ENCODE assay signal across 16 mouse cellular contexts in genomic region chr14:47335300-47335699, GRCm38 (mm10). TPM values are rescaled to one million over a fixed set of nuclear protein-coding genes. Genes with fewer than 3 reads are reported as not detected.
A peak's percentile ranks its signal among the peaks of the same experiment; 100 is the strongest.
DNase-seq lines count a peak whose midpoint lies in the region; ATAC-seq and TF ChIP-seq lines count a peak whose summit lies in the region.
"Had no signal": no experiment of that assay in that cellular context is flagged by ENCODE, and none has a peak within 500 bp of the region (broad histone marks: within the 10 kb centered on the region; RNA-seq: fewer than 3 reads in every experiment).

No protein-coding gene starts in this region.

- H3K9me3 ChIP-seq in hindbrain, embryonic 16.5 days (ENCODE audit: control insufficient read depth, low read length) = no peaks in the 10 kb centered on the region
- no peaks in the 10 kb centered on the region for H3K9me3 ChIP-seq in hindbrain, embryonic 12.5 days (replicated peaks)
- H3K9me3 ChIP-seq in midbrain, postnatal 0 days (ENCODE audit: low read length) = no peaks in the 10 kb centered on the region
- H3K9me3 ChIP-seq in midbrain, embryonic 11.5 days (ENCODE audit: control insufficient read depth, low read length) = no peaks in the 10 kb centered on the region
- H3K9me3 ChIP-seq: embryonic facial prominence, embryonic 15.5 days; forebrain, embryonic 10.5 days; G1E; heart, embryonic 13.5 days had no signal

- DNase-seq in midbrain, postnatal 0 days (ENCODE audit: low spot score) = peak; percentile 9
- no peak for DNase-seq in midbrain, embryonic 11.5 days (ENCODE audit: low spot score, missing footprints)
- peak; percentile 26 for DNase-seq in brain, embryonic 14.5 days (ENCODE audit: low read depth)
- DNase-seq in thymus, postnatal 10 days (ENCODE audit: low spot score in 2 of 2) = no peak
- DNase-seq: cerebellum, adult 11 months; gastrocnemius, postnatal 25 days had no signal

- no peaks in the 10 kb centered on the region for H3K4me1 ChIP-seq in hindbrain, embryonic 16.5 days (ENCODE audit: control insufficient read depth, insufficient read depth, low read depth, low read length)
- no peaks in the 10 kb centered on the region for H3K4me1 ChIP-seq in hindbrain, embryonic 12.5 days
- no peaks in the 10 kb centered on the region for H3K4me1 ChIP-seq in midbrain, postnatal 0 days (ENCODE audit: insufficient read depth, low read length)
- no peaks in the 10 kb centered on the region for H3K4me1 ChIP-seq in midbrain, embryonic 11.5 days (ENCODE audit: control insufficient read depth, insufficient read depth, low read length)
- peaks cover 2% of the 10 kb centered on the region; the same call in 1 of the 2 replicates for H3K4me1 ChIP-seq in small intestine, adult 2 months (ENCODE audit: control insufficient read depth, insufficient read depth, insufficient read length, low read length)
- H3K4me1 ChIP-seq: forebrain, embryonic 10.5 days; heart, embryonic 13.5 days had no signal

- H3K9ac ChIP-seq in hindbrain, embryonic 16.5 days (ENCODE audit: low read depth, low read length) = no peak overlapping the region
- no peak overlapping the region for H3K9ac ChIP-seq in hindbrain, embryonic 12.5 days
- no peak overlapping the region for H3K9ac ChIP-seq in midbrain, postnatal 0 days (replicated peaks; ENCODE audit: low read length, poor library complexity, severe bottlenecking)
- no peak overlapping the region for H3K9ac ChIP-seq in midbrain, embryonic 11.5 days (ENCODE audit: low read length)
- H3K9ac ChIP-seq: embryonic facial prominence, embryonic 15.5 days; heart, embryonic 13.5 days; hindbrain, embryonic 14.5 days had no signal

- no peak for TF ChIP-seq CTCF in midbrain, postnatal 0 days (IDR thresholded peaks at IDR 0.05)
- TF ChIP-seq CTCF in brain, embryonic 14.5 days (IDR thresholded peaks at IDR 0.05; ENCODE audit: borderline replicate concordance, extremely low read depth, insufficient read depth, insufficient read length) = no peak
- no peak for TF ChIP-seq CTCF in small intestine, adult 2 months (IDR thresholded peaks at IDR 0.05; ENCODE audit: extremely low read depth, insufficient read length, insufficient replicate concordance, low read depth, low read length)

- WGBS in hindbrain, embryonic 16.5 days = 53% methylated on average over 3 of the region's 3 CpGs
- WGBS in hindbrain, embryonic 12.5 days = 73% methylated on average over 3 of the region's 3 CpGs
- WGBS in midbrain, postnatal 0 days = 77% methylated on average over 3 of the region's 3 CpGs
- 84% methylated on average over 3 of the region's 3 CpGs for WGBS in midbrain, embryonic 11.5 days
- WGBS in small intestine, adult 2 months = 56% methylated on average over 3 of the region's 3 CpGs

- H3K27ac ChIP-seq in hindbrain, embryonic 16.5 days (ENCODE audit: low read depth, low read length) = no peak overlapping the region
- no peak overlapping the region for H3K27ac ChIP-seq in hindbrain, embryonic 12.5 days
- H3K27ac ChIP-seq in midbrain, postnatal 0 days (ENCODE audit: low read depth, low read length) = no peak overlapping the region
- H3K27ac ChIP-seq in midbrain, embryonic 11.5 days (ENCODE audit: low read depth, low read length) = no peak overlapping the region
- peak overlapping the region; percentile 56 for H3K27ac ChIP-seq in small intestine, adult 2 months (ENCODE audit: insufficient read depth, low read depth, low read length)
- H3K27ac ChIP-seq: embryonic facial prominence, embryonic 15.5 days; forebrain, embryonic 10.5 days; heart, embryonic 13.5 days; hindbrain, embryonic 14.5 days had no signal

- no peak overlapping the region for H3K4me3 ChIP-seq in hindbrain, embryonic 16.5 days (ENCODE audit: low read length)
- no peak overlapping the region for H3K4me3 ChIP-seq in hindbrain, embryonic 12.5 days
- no peak overlapping the region for H3K4me3 ChIP-seq in midbrain, postnatal 0 days (ENCODE audit: low read depth, low read length)
- no peak overlapping the region for H3K4me3 ChIP-seq in midbrain, embryonic 11.5 days (ENCODE audit: low read depth, low read length)
- H3K4me3 ChIP-seq in small intestine, adult 2 months (ENCODE audit: low read depth, low read length) = no peak overlapping the region
- H3K4me3 ChIP-seq: embryonic facial prominence, embryonic 15.5 days; erythroblast, embryonic 14.5 days; forebrain, embryonic 10.5 days; heart, embryonic 13.5 days had no signal

- H3K27me3 ChIP-seq in hindbrain, embryonic 16.5 days (replicated peaks; ENCODE audit: control insufficient read depth, insufficient read depth, low read length) = no peaks in the 10 kb centered on the region
- no peaks in the 10 kb centered on the region for H3K27me3 ChIP-seq in hindbrain, embryonic 12.5 days
- H3K27me3 ChIP-seq in midbrain, postnatal 0 days (ENCODE audit: insufficient read depth, low read length) = no peaks in the 10 kb centered on the region
- H3K27me3 ChIP-seq in midbrain, embryonic 11.5 days (ENCODE audit: control insufficient read depth, insufficient read depth, low read length) = no peaks in the 10 kb centered on the region
- no peaks in the 10 kb centered on the region for H3K27me3 ChIP-seq in small intestine, adult 2 months (ENCODE audit: control insufficient read depth, insufficient read depth, low read length)
- H3K27me3 ChIP-seq: embryonic facial prominence, embryonic 15.5 days; heart, embryonic 13.5 days had no signal

- ATAC-seq in hindbrain, embryonic 16.5 days = peak; percentile 67
- no peak for ATAC-seq in hindbrain, embryonic 12.5 days (ENCODE audit: low FRiP score)
- no peak for ATAC-seq in midbrain, postnatal 0 days (ENCODE audit: low FRiP score)
- no peak for ATAC-seq in midbrain, embryonic 11.5 days (ENCODE audit: low FRiP score)
- ATAC-seq: forebrain, embryonic 16.5 days had no signal

- no peaks in the 10 kb centered on the region for H3K36me3 ChIP-seq in hindbrain, embryonic 16.5 days (ENCODE audit: control insufficient read depth, insufficient read depth, low read length)
- no peaks in the 10 kb centered on the region for H3K36me3 ChIP-seq in hindbrain, embryonic 12.5 days
- H3K36me3 ChIP-seq in midbrain, postnatal 0 days (ENCODE audit: insufficient read depth, low read length) = no peaks in the 10 kb centered on the region
- no peaks in the 10 kb centered on the region for H3K36me3 ChIP-seq in midbrain, embryonic 11.5 days (ENCODE audit: control insufficient read depth, insufficient read depth, low read length)
- H3K36me3 ChIP-seq in small intestine, adult 2 months (ENCODE audit: control insufficient read depth, insufficient read depth, low read length) = no peaks in the 10 kb centered on the region
- H3K36me3 ChIP-seq: embryonic facial prominence, embryonic 15.5 days; forebrain, embryonic 10.5 days; G1E; heart, embryonic 13.5 days had no signal

- no peak overlapping the region for H3K4me2 ChIP-seq in hindbrain, embryonic 16.5 days (ENCODE audit: low read length)
- H3K4me2 ChIP-seq in hindbrain, embryonic 12.5 days (replicated peaks) = no peak overlapping the region
- no peak overlapping the region for H3K4me2 ChIP-seq in midbrain, postnatal 0 days (ENCODE audit: low read depth, low read length, poor library complexity, severe bottlenecking)
- H3K4me2 ChIP-seq in midbrain, embryonic 11.5 days = no peak overlapping the region
- H3K4me2 ChIP-seq: embryonic facial prominence, embryonic 15.5 days; heart, embryonic 13.5 days; hindbrain, embryonic 14.5 days had no signal

- no peak for TF ChIP-seq POLR2A in brain, embryonic 14.5 days (IDR thresholded peaks at IDR 0.05; ENCODE audit: borderline replicate concordance, extremely low read depth, insufficient read depth, insufficient read length, poor library complexity, severe bottlenecking)
- TF ChIP-seq POLR2A in small intestine, adult 2 months (IDR thresholded peaks at IDR 0.05; ENCODE audit: low read depth, low read length) = no peak

RNA-seq across cellular contexts. Expression of gene Lgals3, which starts 32.3 kb away (rescaled TPM):
- polyA plus RNA-seq in hindbrain, embryonic 16.5 days (2015; fragmentation: Nextera tagmentation; extraction: Ambion mirVana) = 4.0 and 4.7 TPM in 2 replicates
- 1.5 and 2.0 TPM in 2 replicates for polyA plus RNA-seq in hindbrain, embryonic 12.5 days (2016; fragmentation: Nextera tagmentation; extraction: Ambion mirVana)
- 3.7 and 14.6 TPM in 2 replicates for total RNA-seq in midbrain, postnatal 0 days (2014; rRNA removed)
- polyA plus RNA-seq in midbrain, postnatal 0 days (2015; fragmentation: Nextera tagmentation; extraction: Ambion mirVana) = 5.2 and 6.3 TPM in 2 replicates
- polyA plus RNA-seq in midbrain, embryonic 11.5 days (2014; fragmentation: Nextera tagmentation; extraction: Ambion mirVana) = 0.33 and 0.81 TPM in 2 replicates
- polyA plus RNA-seq in brain, embryonic 14.5 days (2012; rRNA removed) = 2.5 and 3.5 TPM in 2 replicates
- polyA plus RNA-seq in small intestine, adult 2 months (2012; rRNA removed) = 379 and 1,527 TPM in 2 replicates

RNA-seq across cellular contexts. Expression of gene Mapk1ip1l, which starts 37.2 kb away (rescaled TPM):
- 38.8 and 49.0 TPM in 2 replicates for polyA plus RNA-seq in hindbrain, embryonic 16.5 days (2015; fragmentation: Nextera tagmentation; extraction: Ambion mirVana)
- 79.8 and 85.3 TPM in 2 replicates for polyA plus RNA-seq in hindbrain, embryonic 12.5 days (2016; fragmentation: Nextera tagmentation; extraction: Ambion mirVana)
- 51.0 and 57.6 TPM in 2 replicates for total RNA-seq in midbrain, postnatal 0 days (2014; rRNA removed)
- 29.9 and 36.3 TPM in 2 replicates for polyA plus RNA-seq in midbrain, postnatal 0 days (2015; fragmentation: Nextera tagmentation; extraction: Ambion mirVana)
- polyA plus RNA-seq in midbrain, embryonic 11.5 days (2014; fragmentation: Nextera tagmentation; extraction: Ambion mirVana) = 91.0 and 97.6 TPM in 2 replicates
- polyA plus RNA-seq in brain, embryonic 14.5 days (2012; rRNA removed) = 49.8 and 60.3 TPM in 2 replicates
- polyA plus RNA-seq in small intestine, adult 2 months (2012; rRNA removed) = 27.2 and 94.6 TPM in 2 replicates

RNA-seq across cellular contexts. Expression of gene Socs4, which starts 58.6 kb away (rescaled TPM):
- 1.7 and 2.6 TPM in 2 replicates for polyA plus RNA-seq in hindbrain, embryonic 16.5 days (2015; fragmentation: Nextera tagmentation; extraction: Ambion mirVana)
- 3.7 and 3.9 TPM in 2 replicates for polyA plus RNA-seq in hindbrain, embryonic 12.5 days (2016; fragmentation: Nextera tagmentation; extraction: Ambion mirVana)
- 7.9 and 10.0 TPM in 2 replicates for total RNA-seq in midbrain, postnatal 0 days (2014; rRNA removed)
- polyA plus RNA-seq in midbrain, postnatal 0 days (2015; fragmentation: Nextera tagmentation; extraction: Ambion mirVana) = 1.7 and 2.7 TPM in 2 replicates
- 5.8 and 8.3 TPM in 2 replicates for polyA plus RNA-seq in midbrain, embryonic 11.5 days (2014; fragmentation: Nextera tagmentation; extraction: Ambion mirVana)
- polyA plus RNA-seq in brain, embryonic 14.5 days (2012; rRNA removed) = 6.7 and 9.9 TPM in 2 replicates
- 1.1 and 2.7 TPM in 2 replicates for polyA plus RNA-seq in small intestine, adult 2 months (2012; rRNA removed)

RNA-seq across cellular contexts. Expression of gene Wdhd1, which starts 58.6 kb away (rescaled TPM):
- 12.8 and 15.3 TPM in 2 replicates for polyA plus RNA-seq in hindbrain, embryonic 16.5 days (2015; fragmentation: Nextera tagmentation; extraction: Ambion mirVana)
- 33.9 and 34.5 TPM in 2 replicates for polyA plus RNA-seq in hindbrain, embryonic 12.5 days (2016; fragmentation: Nextera tagmentation; extraction: Ambion mirVana)
- 9.8 and 12.3 TPM in 2 replicates for total RNA-seq in midbrain, postnatal 0 days (2014; rRNA removed)
- 7.8 and 8.8 TPM in 2 replicates for polyA plus RNA-seq in midbrain, postnatal 0 days (2015; fragmentation: Nextera tagmentation; extraction: Ambion mirVana)
- 47.3 and 48.1 TPM in 2 replicates for polyA plus RNA-seq in midbrain, embryonic 11.5 days (2014; fragmentation: Nextera tagmentation; extraction: Ambion mirVana)
- 15.3 and 15.9 TPM in 2 replicates for polyA plus RNA-seq in brain, embryonic 14.5 days (2012; rRNA removed)
- polyA plus RNA-seq in small intestine, adult 2 months (2012; rRNA removed) = 0.69 and 1.3 TPM in 2 replicates

Comparison
In these comparisons a context has a peak if more than half of its experiments do, and no peak if none do; other contexts are left out.
1. DNase-seq: peak in midbrain, postnatal 0 days (single experiment) and brain, embryonic 14.5 days (single experiment); none in midbrain, embryonic 11.5 days (single experiment) and thymus, postnatal 10 days (0 of 2).
2. RNA of gene Lgals3, which starts 32.3 kb away (polyA plus RNA-seq): 379 to 1,527 TPM in small intestine, adult 2 months; 5.2 to 6.3 TPM in midbrain, postnatal 0 days, 4.0 to 4.7 TPM in hindbrain, embryonic 16.5 days, 2.5 to 3.5 TPM in brain, embryonic 14.5 days, 1.5 to 2.0 TPM in hindbrain, embryonic 12.5 days and 0.33 to 0.81 TPM in midbrain, embryonic 11.5 days; every median in the first group is over 10 times any median in the second.